Mouse (Mus musculus): ENCODE measurements around the gene Dnajc15.

Gene Dnajc15

GRCm38 (mm10) chr14:77860841-77861560 lies 13.9 kb downstream of the Dnajc15 start:
- no peak for DNase-seq (ENCODE audit: low read depth, low spot score)

- no peak for DNase-seq (ENCODE audit: low read depth, low spot score)
Observed at GRCm38 (mm10) chr14:77859894-77860293, 15.0 kb downstream of the Dnajc15 start.

- no peak for DNase-seq (ENCODE audit: low read depth, low spot score)
Observed at GRCm38 (mm10) chr14:77853951-77854350, 21.0 kb downstream of the Dnajc15 start.

GRCm38 (mm10) chr14:77849852-77850251 lies 25.1 kb downstream of the Dnajc15 start:
- no peak for DNase-seq (ENCODE audit: low read depth, low spot score)

- peak; percentile 13 for DNase-seq (ENCODE audit: low read depth, low spot score)
Observed at GRCm38 (mm10) chr14:77848349-77848748, 26.6 kb downstream of the Dnajc15 start.

- DNase-seq (ENCODE audit: low read depth, low spot score), result no peak
Observed at GRCm38 (mm10) chr14:77846206-77846605, 28.7 kb downstream of the Dnajc15 start.

GRCm38 (mm10) chr14:77845479-77845878 lies 29.4 kb downstream of the Dnajc15 start:
- no peak for DNase-seq (ENCODE audit: low read depth, low spot score)

GRCm38 (mm10) chr14:77840574-77840973 lies 34.4 kb downstream of the Dnajc15 start:
- no peak for DNase-seq (ENCODE audit: low read depth, low spot score)

- no peak for DNase-seq (ENCODE audit: low read depth, low spot score)
Observed at GRCm38 (mm10) chr14:77840078-77840477, 34.8 kb downstream of the Dnajc15 start.

GRCm38 (mm10) chr14:77836794-77837193 lies 38.1 kb downstream of the Dnajc15 start:
- no peak for DNase-seq (ENCODE audit: low read depth, low spot score)

- DNase-seq (ENCODE audit: low read depth, low spot score), result no peak
Observed at GRCm38 (mm10) chr14:77832359-77832758, 42.6 kb downstream of the Dnajc15 start.

- DNase-seq (ENCODE audit: low read depth, low spot score), result no peak
Observed at GRCm38 (mm10) chr14:77831936-77832335, 43.0 kb downstream of the Dnajc15 start.

- DNase-seq (ENCODE audit: low read depth, low spot score), result no peak
Observed at GRCm38 (mm10) chr14:77829673-77830072, 45.3 kb downstream of the Dnajc15 start.

- no peak for DNase-seq (ENCODE audit: low read depth, low spot score)
Observed at GRCm38 (mm10) chr14:77825891-77826290, 49.0 kb downstream of the Dnajc15 start.

GRCm38 (mm10) chr14:77825121-77825520 lies 49.8 kb downstream of the Dnajc15 start:
- DNase-seq (ENCODE audit: low read depth, low spot score), result no peak

- DNase-seq (ENCODE audit: low read depth, low spot score), result no peak
Observed at GRCm38 (mm10) chr14:77819841-77820240, 55.1 kb downstream of the Dnajc15 start.

- DNase-seq (ENCODE audit: low read depth, low spot score), result no peak
Observed at GRCm38 (mm10) chr14:77817561-77817960, 57.4 kb downstream of the Dnajc15 start.

- DNase-seq (ENCODE audit: low read depth, low spot score), result no peak
Observed at GRCm38 (mm10) chr14:77814935-77815334, 60.0 kb downstream of the Dnajc15 start.

- no peak for DNase-seq (ENCODE audit: low read depth, low spot score)
Observed at GRCm38 (mm10) chr14:77812890-77813289, 62.0 kb downstream of the Dnajc15 start.

- DNase-seq (ENCODE audit: low read depth, low spot score), result no peak
Observed at GRCm38 (mm10) chr14:77811466-77811865, 63.5 kb downstream of the Dnajc15 start.

GRCm38 (mm10) chr14:77807836-77808235 lies 67.1 kb downstream of the Dnajc15 start:
- no peak for DNase-seq (ENCODE audit: low read depth, low spot score)

- DNase-seq (ENCODE audit: low read depth, low spot score), result no peak
Observed at GRCm38 (mm10) chr14:77806345-77806744, 68.6 kb downstream of the Dnajc15 start.

- no peak for DNase-seq (ENCODE audit: low read depth, low spot score)
Observed at GRCm38 (mm10) chr14:77802268-77802630, 72.7 kb downstream of the Dnajc15 start.

Measured in WW6 (cell line).